Mouse (Mus musculus): ENCODE results near the gene Lmna.

- TF ChIP-seq MAFK (IDR thresholded peaks at IDR 0.05; ENCODE audit: insufficient read depth, low read depth, low read length): no peak
- TF ChIP-seq HCFC1 (IDR thresholded peaks at IDR 0.05; ENCODE audit: borderline replicate concordance, insufficient read depth, low read length): no peak
- no peak for TF ChIP-seq ZC3H11A (IDR thresholded peaks at IDR 0.05; ENCODE audit: borderline replicate concordance, low read depth, low read length)
Measured at GRCm38 (mm10) chr3:88539397-88539796, 29.6 kb upstream of the Lmna start.
